Mouse (Mus musculus): Measurements from ENCODE around the gene Ghsr.

GRCm38 (mm10) chr3:27326633-27327191 lies 44.4 kb upstream of the Ghsr start:
- TF ChIP-seq POLR2A (IDR thresholded peaks at IDR 0.05; ENCODE audit: borderline replicate concordance, insufficient read depth, low read length) (no peak), CTCF (IDR thresholded peaks at IDR 0.05; ENCODE audit: borderline replicate concordance, insufficient read depth, low read depth, low read length) (no peak)

All from cerebellum, adult 2 months (tissue).